Mouse (Mus musculus): Measurements from ENCODE around the gene Krtap4-16. TPM values are rescaled to one million over a fixed set of nuclear protein-coding genes. Genes with fewer than 3 reads are reported as not detected.

Gene Krtap4-16
- polyA plus RNA-seq, 1 experiment from 2014 or later: not detected

Other genes starting within 250 kb of the Krtap4-16 start
- gene Gm11938, start 248.3 kb downstream of the Krtap4-16 start, polyA plus RNA-seq (2015; fragmentation: Nextera tagmentation; extraction: Ambion mirVana): not detected in 2 replicates
- gene Gm11937, start 241.4 kb downstream of the Krtap4-16 start, polyA plus RNA-seq (2015; fragmentation: Nextera tagmentation; extraction: Ambion mirVana): not detected in 2 replicates
- not detected in 2 replicates for gene Krtap2-4, start 236.8 kb downstream of the Krtap4-16 start, polyA plus RNA-seq (2015; fragmentation: Nextera tagmentation; extraction: Ambion mirVana)
- gene Gm11562, start 231.2 kb downstream of the Krtap4-16 start, polyA plus RNA-seq (2015; fragmentation: Nextera tagmentation; extraction: Ambion mirVana): not detected in 2 replicates
- not detected in 2 replicates for gene Krtap4-1, start 223.4 kb downstream of the Krtap4-16 start, polyA plus RNA-seq (2015; fragmentation: Nextera tagmentation; extraction: Ambion mirVana)
- not detected in 2 replicates for gene Krtap4-2, start 216.5 kb downstream of the Krtap4-16 start, polyA plus RNA-seq (2015; fragmentation: Nextera tagmentation; extraction: Ambion mirVana)
- not detected in 2 replicates for gene Krtap4-7, start 207.5 kb downstream of the Krtap4-16 start, polyA plus RNA-seq (2015; fragmentation: Nextera tagmentation; extraction: Ambion mirVana)
- not detected in 2 replicates for gene Gm11555, start 201.4 kb downstream of the Krtap4-16 start, polyA plus RNA-seq (2015; fragmentation: Nextera tagmentation; extraction: Ambion mirVana)
- gene Gm11563, start 192.6 kb downstream of the Krtap4-16 start, polyA plus RNA-seq (2015; fragmentation: Nextera tagmentation; extraction: Ambion mirVana): not detected in 2 replicates
- not detected in 2 replicates for gene Krtap4-6, start 185.6 kb downstream of the Krtap4-16 start, polyA plus RNA-seq (2015; fragmentation: Nextera tagmentation; extraction: Ambion mirVana)
- not detected in 2 replicates for gene Gm14190, start 160.9 kb downstream of the Krtap4-16 start, polyA plus RNA-seq (2015; fragmentation: Nextera tagmentation; extraction: Ambion mirVana)
- not detected in 2 replicates for gene Gm14180, start 117.3 kb downstream of the Krtap4-16 start, polyA plus RNA-seq (2015; fragmentation: Nextera tagmentation; extraction: Ambion mirVana)
- gene Gm11595, start 78.7 kb downstream of the Krtap4-16 start, polyA plus RNA-seq (2015; fragmentation: Nextera tagmentation; extraction: Ambion mirVana): not detected in 2 replicates
- gene Krtap4-8, start 70.9 kb downstream of the Krtap4-16 start, polyA plus RNA-seq (2015; fragmentation: Nextera tagmentation; extraction: Ambion mirVana): not detected in 2 replicates
- not detected in 2 replicates for gene Krtap4-9, start 66.4 kb downstream of the Krtap4-16 start, polyA plus RNA-seq (2015; fragmentation: Nextera tagmentation; extraction: Ambion mirVana)
- gene Gm11596, start 58.1 kb downstream of the Krtap4-16 start, polyA plus RNA-seq (2015; fragmentation: Nextera tagmentation; extraction: Ambion mirVana): not detected in 2 replicates
- not detected in 2 replicates for gene Gm11569, start 52.7 kb downstream of the Krtap4-16 start, polyA plus RNA-seq (2015; fragmentation: Nextera tagmentation; extraction: Ambion mirVana)
- gene Gm11554, start 47.2 kb downstream of the Krtap4-16 start, polyA plus RNA-seq (2015; fragmentation: Nextera tagmentation; extraction: Ambion mirVana): not detected in 2 replicates
- not detected in 2 replicates for gene Krtap4-13, start 41.7 kb downstream of the Krtap4-16 start, polyA plus RNA-seq (2015; fragmentation: Nextera tagmentation; extraction: Ambion mirVana)
- gene Gm11564, start 35.9 kb downstream of the Krtap4-16 start, polyA plus RNA-seq (2015; fragmentation: Nextera tagmentation; extraction: Ambion mirVana): not detected in 2 replicates
- not detected in 2 replicates for gene 2300003K06Rik, start 13.5 kb downstream of the Krtap4-16 start, polyA plus RNA-seq (2015; fragmentation: Nextera tagmentation; extraction: Ambion mirVana)
- gene Gm11568, start 6.3 kb upstream of the Krtap4-16 start, polyA plus RNA-seq (2015; fragmentation: Nextera tagmentation; extraction: Ambion mirVana): not detected in 2 replicates
- not detected in 2 replicates for gene Gm11559, start 12.9 kb upstream of the Krtap4-16 start, polyA plus RNA-seq (2015; fragmentation: Nextera tagmentation; extraction: Ambion mirVana)
- gene Krtap9-1, start 21.8 kb upstream of the Krtap4-16 start, polyA plus RNA-seq (2015; fragmentation: Nextera tagmentation; extraction: Ambion mirVana): not detected in 2 replicates
- not detected in 2 replicates for gene Gm11567, start 27.6 kb upstream of the Krtap4-16 start, polyA plus RNA-seq (2015; fragmentation: Nextera tagmentation; extraction: Ambion mirVana)
- gene Krtap31-1, start 56.3 kb upstream of the Krtap4-16 start, polyA plus RNA-seq (2015; fragmentation: Nextera tagmentation; extraction: Ambion mirVana): not detected in 2 replicates
- gene Gm11565, start 63.1 kb upstream of the Krtap4-16 start, polyA plus RNA-seq (2015; fragmentation: Nextera tagmentation; extraction: Ambion mirVana): not detected in 2 replicates
- not detected in 2 replicates for gene Krtap31-2, start 84.7 kb upstream of the Krtap4-16 start, polyA plus RNA-seq (2015; fragmentation: Nextera tagmentation; extraction: Ambion mirVana)
- not detected in 2 replicates for gene Krtap9-5, start 96.9 kb upstream of the Krtap4-16 start, polyA plus RNA-seq (2015; fragmentation: Nextera tagmentation; extraction: Ambion mirVana)
- not detected in 2 replicates for gene Krtap29-1, start 127.4 kb upstream of the Krtap4-16 start, polyA plus RNA-seq (2015; fragmentation: Nextera tagmentation; extraction: Ambion mirVana)
- gene Krtap16-1, start 135.0 kb upstream of the Krtap4-16 start, polyA plus RNA-seq (2015; fragmentation: Nextera tagmentation; extraction: Ambion mirVana): 0.10 TPM in 2 replicates
- 1.2 and 1.5 TPM in 2 replicates for gene Krtap17-1, start 142.4 kb upstream of the Krtap4-16 start, polyA plus RNA-seq (2015; fragmentation: Nextera tagmentation; extraction: Ambion mirVana)
- gene Krt33a, start 164.6 kb upstream of the Krtap4-16 start, polyA plus RNA-seq (2015; fragmentation: Nextera tagmentation; extraction: Ambion mirVana): not detected in 2 replicates
- 0.13 TPM in 1 of 2 replicates, not detected in the other for gene Krt33b, start 178.3 kb upstream of the Krtap4-16 start, polyA plus RNA-seq (2015; fragmentation: Nextera tagmentation; extraction: Ambion mirVana)
- not detected in 2 replicates for gene Krt34, start 189.9 kb upstream of the Krtap4-16 start, polyA plus RNA-seq (2015; fragmentation: Nextera tagmentation; extraction: Ambion mirVana)
- not detected in 2 replicates for gene Krt31, start 198.9 kb upstream of the Krtap4-16 start, polyA plus RNA-seq (2015; fragmentation: Nextera tagmentation; extraction: Ambion mirVana)
- gene Krt32, start 236.6 kb upstream of the Krtap4-16 start, polyA plus RNA-seq (2015; fragmentation: Nextera tagmentation; extraction: Ambion mirVana): not detected in 2 replicates
- not detected in 2 replicates for gene Krt35, start 244.6 kb upstream of the Krtap4-16 start, polyA plus RNA-seq (2015; fragmentation: Nextera tagmentation; extraction: Ambion mirVana)

All from hindbrain, embryonic 15.5 days (tissue).